Mouse (Mus musculus) T-helper 1 cell (primary cell): ENCODE results near the gene Tifa.

Source experiments
- in situ Hi-C: fragments of 300-600 bp; cut with MboI, MseI; formaldehyde crosslinking; loops from one replicate; pipeline ENCODE4 v1.15.1; 2025; ENCODE audit warnings: high pct_unique_total_duplicates

Gene Tifa

GRCm38 (mm10) chr3:127787032-127787431, 2.6 kb upstream of the Tifa start:
- in situ Hi-C loops, result no loop called here

- in situ Hi-C loops, result no loop called here
These were observed 1.6 kb upstream of the Tifa start for GRCm38 (mm10) chr3:127788038-127788437.

- in situ Hi-C loops, result no loop called here
These were observed 686 bp upstream of the Tifa start for GRCm38 (mm10) chr3:127788919-127789318.

- in situ Hi-C loops, result no loop called here
These were observed 840 bp downstream of the Tifa start for GRCm38 (mm10) chr3:127790234-127791055.

- in situ Hi-C loops, result no loop called here
These were observed 1.5 kb downstream of the Tifa start for GRCm38 (mm10) chr3:127791056-127791483.

GRCm38 (mm10) chr3:127791595-127792561, 2.3 kb downstream of the Tifa start:
- in situ Hi-C loops, result no loop called here

- in situ Hi-C loops, result no loop called here
These were observed 3.4 kb downstream of the Tifa start for GRCm38 (mm10) chr3:127793022-127793421.

GRCm38 (mm10) chr3:127795762-127796161, 6.2 kb downstream of the Tifa start:
- in situ Hi-C loops, result no loop called here

- in situ Hi-C loops, result no loop called here
These were observed 6.7 kb downstream of the Tifa start for GRCm38 (mm10) chr3:127796271-127796670.

GRCm38 (mm10) chr3:127801162-127801561, 11.6 kb downstream of the Tifa start:
- in situ Hi-C loops, result no loop called here

- in situ Hi-C loops, result no loop called here
These were observed 13.2 kb downstream of the Tifa start for GRCm38 (mm10) chr3:127802814-127803213.

GRCm38 (mm10) chr3:127804439-127804838, 14.8 kb downstream of the Tifa start:
- in situ Hi-C loops, result no loop called here

- in situ Hi-C loops, result no loop called here
These were observed 15.5 kb downstream of the Tifa start for GRCm38 (mm10) chr3:127805071-127805470.

GRCm38 (mm10) chr3:127805991-127806390, 16.4 kb downstream of the Tifa start:
- in situ Hi-C loops, result no loop called here

GRCm38 (mm10) chr3:127807846-127808245, 18.2 kb downstream of the Tifa start:
- in situ Hi-C loops, result no loop called here

- in situ Hi-C loops, result no loop called here
These were observed 19.5 kb downstream of the Tifa start for GRCm38 (mm10) chr3:127809103-127809502.

- in situ Hi-C loops, result no loop called here
These were observed 27.6 kb downstream of the Tifa start for GRCm38 (mm10) chr3:127817120-127817683.

- in situ Hi-C loops, result no loop called here
These were observed 29.4 kb downstream of the Tifa start for GRCm38 (mm10) chr3:127818694-127819663.

GRCm38 (mm10) chr3:127820400-127820799, 30.8 kb downstream of the Tifa start:
- in situ Hi-C loops, result no loop called here

- in situ Hi-C loops, result no loop called here
These were observed 31.6 kb downstream of the Tifa start for GRCm38 (mm10) chr3:127821209-127821608.
